Mouse (Mus musculus) naive thymus-derived CD4-positive, alpha-beta T cell, adult 2 months (primary cell): ENCODE results near the gene Nubp1.
A peak's percentile ranks its signal among the peaks of the same experiment; 100 is the strongest.

Source experiments
- DNase-seq: peaks from one replicate; pipeline ENCODE4 v3.0.0-alpha.2; 2011; ENCODE audit warnings: low read depth

Nubp1 gene

DNA sequence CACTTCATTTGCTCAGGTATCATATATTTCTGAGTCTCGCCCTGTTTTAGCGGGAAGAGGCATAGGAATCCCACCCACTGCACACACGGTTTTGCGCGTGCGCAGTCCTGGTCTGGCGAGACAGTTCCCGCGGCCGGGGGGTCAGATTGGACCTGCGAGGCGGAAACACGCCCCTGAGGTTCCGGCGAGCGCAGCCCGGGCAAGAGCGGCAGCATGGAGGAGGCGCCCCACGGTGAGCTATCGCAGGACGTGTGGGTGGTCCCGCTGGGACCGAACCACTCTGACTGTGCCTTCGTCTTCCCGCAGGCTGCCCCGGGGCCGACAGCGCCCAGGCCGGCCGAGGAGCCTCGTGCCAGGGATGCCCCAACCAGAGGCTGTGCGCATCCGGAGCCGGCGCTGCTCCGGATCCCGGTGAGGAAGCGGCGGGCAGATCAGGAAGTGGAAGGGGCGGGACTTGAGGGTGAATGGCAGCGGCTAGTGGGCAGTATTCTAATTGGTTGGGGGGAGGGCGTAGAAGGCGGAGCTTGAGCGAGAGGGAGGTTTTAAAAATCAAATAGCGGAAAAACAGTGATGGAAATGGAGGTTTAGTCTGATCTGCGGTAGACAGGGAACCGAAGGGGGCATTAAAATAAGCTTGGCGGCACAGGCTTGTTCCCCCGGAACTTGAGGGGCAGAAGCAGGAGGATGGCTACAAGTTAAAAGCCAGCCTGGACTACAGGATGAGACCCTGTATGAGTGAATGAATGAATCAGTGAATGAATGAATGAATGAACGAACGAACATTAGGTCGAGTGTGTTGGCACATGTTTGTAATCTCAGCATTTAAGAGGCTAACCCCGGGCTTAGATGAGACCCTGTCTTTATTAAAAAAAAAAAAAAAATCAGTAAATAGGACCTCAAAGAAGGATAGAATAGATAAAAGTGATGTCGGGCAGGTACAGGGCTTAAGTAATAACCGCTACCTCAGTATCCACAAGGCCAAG, at the start of gene Nubp1:
Gene Nubp1 (plus strand): TSS at position 185 of the 983 bp plus-strand sequence.
- peak; percentile 91 for DNase-seq

DNA sequence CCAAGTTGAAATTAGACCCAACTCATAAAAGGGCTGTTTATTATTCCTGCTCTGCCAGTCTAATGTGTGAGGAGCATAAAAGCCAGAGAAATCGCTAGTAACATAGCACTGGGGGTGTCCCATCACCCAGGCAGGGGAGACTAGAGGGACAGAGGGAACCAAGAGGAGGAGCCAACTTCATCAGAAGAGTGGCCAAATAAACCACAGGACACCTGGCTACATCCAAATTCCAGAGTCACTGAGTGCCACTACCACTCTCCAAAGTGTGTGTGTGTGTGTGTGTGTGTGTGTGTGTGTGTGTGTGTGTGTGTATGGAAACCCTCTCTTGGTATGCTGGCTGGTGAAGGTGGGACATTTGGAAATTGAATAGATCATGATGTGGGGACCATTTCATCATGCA, 48.7 kb upstream of the Nubp1 start:
- DNase-seq = no peak

DNA sequence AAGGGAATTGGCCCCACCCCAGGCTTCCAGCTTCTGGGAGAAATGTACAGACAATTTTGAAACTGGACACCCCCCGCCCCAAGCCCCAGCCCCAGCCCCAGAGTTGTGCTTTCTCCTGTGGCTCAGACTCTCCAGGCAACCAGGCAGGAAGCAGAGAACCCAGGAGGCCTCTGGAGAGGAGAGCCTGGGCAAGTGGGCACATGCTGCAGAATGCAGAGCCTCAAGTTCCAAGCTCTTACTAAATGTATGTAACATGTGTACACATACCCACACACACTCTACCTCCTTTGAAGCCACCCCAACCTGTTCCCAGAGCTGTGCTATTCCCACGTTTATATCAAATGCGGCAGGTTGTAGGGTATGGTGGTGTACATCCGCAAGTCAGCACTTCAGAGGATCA, 46.0 kb upstream of the Nubp1 start:
- DNase-seq = no peak

DNA sequence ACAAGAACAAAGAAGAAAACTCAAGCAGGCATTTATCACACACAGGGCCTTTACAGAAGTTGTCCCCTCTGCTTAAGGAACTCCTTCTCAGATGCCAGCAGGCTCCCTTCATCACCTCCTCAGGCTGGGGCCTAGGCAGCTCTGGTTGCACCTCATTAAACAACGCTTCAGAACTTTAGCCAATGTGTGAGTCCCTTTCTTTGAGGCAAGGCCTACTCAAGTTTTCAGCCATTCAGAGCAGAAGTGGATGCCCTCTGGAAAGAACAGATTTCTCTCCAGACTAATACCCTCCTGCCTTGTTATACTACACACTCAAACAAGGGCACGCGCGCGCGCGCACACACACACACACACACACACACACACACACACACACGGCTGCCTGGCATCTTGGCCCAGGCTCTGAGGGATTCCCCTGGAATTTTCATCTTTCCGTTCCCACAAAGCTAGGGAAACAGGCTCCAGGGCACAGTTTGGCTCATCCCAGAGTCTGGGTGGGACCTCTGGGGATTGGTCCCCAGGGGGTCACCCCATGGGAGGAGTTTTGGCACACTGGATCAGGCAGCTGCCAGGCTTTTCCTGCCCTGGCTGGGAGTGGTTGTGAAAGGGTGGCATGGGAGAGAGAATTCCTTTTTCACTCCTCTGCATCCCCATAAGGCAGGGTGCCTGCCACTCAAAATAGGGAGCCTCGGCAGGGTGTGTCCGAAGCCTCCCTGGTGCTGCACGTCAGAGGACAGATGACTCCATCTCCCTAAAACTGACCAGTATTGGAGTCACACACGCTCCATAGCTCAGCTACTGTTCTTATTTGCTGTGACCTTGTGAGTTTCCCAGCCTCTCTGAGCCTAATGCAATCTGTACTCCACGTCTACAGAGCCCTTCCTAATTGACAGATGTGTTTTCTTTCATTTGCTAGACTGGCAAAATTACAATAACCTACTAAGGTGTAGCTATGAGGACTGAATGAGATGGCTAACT, 45.2 kb upstream of the Nubp1 start:
- no peak for DNase-seq

DNA sequence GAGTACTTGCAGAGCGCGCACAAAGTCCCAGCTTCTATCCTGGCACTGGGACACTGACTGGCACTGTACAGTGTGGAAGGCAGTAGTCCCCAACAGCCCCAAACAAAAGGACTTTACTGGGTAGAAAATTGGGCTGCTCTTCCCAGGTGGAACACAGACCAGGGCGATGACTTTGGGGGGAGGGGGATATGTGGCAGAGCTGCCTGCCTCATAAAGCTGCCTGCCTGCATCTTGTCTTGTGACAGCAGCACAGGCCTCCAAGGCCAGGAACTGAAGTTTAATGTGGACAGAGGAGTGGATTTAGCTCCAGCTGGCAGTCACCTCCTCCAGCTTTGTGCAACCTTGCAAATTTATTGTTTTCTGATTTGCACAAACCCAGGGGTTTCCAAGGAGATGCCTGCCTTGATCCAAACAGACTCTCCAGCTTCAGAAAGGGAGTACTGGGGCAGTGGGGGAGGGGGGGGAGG, 42.2 kb upstream of the Nubp1 start:
- no peak for DNase-seq

DNA sequence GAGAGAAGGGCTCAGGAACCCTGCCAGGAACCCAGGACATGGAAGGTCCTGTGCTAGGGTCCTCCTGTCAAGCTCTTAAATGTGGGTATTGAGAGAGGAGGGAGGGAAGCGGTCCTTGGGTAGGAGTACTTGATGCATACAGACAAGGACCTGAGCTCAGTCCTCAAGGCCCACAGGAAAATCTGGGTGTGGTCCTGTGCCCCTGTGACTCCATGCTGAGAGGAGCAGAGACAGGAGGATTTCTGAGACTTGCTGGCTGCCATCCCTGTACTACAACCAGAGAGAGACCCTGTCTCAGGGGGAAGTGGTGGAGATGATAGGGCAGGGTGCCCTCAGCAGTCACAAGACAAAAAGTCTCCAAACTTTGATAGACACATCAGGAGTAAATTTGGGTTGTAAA, 41.8 kb upstream of the Nubp1 start:
- no peak for DNase-seq

DNA sequence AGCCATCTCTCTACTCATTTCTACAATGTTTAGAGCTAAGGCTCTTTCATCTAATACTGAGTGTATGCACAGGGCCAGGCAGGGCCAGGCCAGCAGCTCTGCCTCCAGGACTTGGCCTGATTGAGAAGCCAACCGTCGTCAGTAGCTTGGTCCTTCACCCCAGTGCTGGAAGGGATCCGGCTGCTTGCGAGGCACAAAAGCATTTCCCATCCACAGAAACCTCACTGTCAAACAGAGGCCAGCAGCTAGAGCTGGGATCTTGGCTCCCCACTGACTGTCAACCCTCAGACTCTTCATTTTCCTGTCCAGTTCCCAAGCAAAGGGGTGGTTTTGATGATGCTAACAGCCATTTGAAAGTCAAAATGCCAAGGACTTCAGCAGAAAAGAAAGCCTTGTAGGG, 39.4 kb upstream of the Nubp1 start:
- DNase-seq = no peak

DNA sequence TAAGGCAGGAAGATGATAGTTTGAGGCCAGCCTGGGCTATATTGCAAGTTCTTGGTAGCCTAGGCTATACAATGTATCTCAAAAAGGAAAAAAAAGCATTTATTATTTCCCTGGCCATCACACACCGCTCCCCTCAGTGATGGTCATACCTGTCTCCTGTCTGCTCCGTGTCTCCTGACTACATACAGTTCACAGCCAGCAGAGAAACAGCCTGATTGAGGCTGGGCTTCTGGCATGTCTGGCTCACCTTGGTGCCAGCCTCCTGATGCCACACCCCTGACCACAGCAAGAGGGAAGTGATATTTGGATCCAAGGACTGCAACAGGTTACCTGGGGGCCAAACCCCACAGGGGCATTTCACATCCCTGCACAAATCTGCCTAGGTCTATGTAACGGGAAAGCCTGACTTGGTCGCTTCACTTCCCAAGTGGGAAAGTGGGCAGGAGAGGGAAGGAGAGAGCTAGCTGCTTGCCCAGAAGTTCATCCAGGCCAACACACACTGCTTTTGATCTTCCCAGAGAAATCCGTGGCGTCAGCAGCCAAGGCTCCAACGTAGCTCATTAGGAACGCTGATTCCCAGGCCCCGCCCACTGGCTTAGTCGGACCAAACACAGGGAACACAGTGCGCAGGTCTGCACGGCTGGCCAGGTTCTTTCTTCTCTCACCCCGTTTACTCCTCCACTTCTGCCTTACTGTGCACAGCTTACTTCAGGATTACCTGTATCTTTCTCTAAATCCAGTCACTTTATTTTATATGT, 37.3 kb upstream of the Nubp1 start:
- DNase-seq = no peak

DNA sequence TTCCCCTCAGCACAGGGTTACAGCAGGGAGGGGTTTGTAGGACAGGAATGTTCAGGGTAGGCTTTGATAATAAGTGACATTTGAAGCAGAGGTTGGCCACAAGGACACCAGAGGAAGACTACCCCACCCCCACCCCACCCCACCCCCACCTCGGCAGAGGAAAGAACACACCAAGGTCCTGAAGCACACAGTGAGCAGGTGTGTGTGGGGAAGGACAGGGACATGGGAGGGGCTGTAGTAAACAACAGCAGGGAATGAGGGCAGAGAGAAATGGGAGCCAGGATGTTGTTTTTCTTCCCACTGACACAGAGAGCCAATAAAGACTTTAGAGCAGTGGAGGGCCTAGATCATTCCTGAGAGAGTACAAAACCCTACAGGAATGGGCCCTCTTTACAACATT, 34.5 kb upstream of the Nubp1 start:
- DNase-seq = no peak

DNA sequence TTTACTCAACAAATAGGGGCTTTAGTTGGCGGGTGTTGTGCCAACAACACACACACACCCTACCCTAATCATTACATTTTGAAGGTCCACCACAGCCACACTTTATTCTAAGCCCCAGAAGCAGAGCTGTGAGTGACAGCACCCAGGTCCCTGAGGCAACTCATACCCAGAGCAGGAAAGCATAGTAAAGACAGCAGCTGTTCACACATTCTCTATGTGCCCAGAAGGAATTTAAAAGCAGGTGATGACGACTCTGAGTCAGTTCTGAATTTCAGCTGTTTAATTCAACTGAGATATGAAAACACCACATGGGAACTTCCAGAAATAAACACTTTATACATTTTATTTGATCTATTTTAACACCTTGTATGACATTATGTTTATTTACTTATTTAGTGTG, 32.2 kb upstream of the Nubp1 start:
- no peak for DNase-seq

DNA sequence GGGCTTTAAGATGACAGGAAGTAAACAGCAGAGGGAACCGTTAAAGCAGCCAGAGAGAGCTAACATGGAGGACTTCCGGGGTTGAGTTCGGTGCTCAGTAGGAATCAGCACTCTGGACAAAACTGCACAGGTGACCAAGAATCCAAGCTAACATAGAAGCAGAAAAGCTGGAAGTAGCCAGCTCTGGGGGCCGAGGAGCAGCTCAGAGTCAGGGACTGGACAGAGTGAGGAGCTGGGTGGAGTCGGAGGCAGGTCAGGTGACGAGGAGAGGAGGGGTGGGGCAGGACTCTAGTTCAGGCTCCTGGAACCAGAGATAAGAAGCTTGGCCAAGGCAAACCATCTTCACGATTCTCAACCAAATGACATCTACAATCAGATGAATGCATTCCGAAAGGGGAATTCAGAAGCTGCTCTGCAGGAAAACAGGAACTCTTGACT, 27.7 kb upstream of the Nubp1 start:
- peak; percentile 48 for DNase-seq

DNA sequence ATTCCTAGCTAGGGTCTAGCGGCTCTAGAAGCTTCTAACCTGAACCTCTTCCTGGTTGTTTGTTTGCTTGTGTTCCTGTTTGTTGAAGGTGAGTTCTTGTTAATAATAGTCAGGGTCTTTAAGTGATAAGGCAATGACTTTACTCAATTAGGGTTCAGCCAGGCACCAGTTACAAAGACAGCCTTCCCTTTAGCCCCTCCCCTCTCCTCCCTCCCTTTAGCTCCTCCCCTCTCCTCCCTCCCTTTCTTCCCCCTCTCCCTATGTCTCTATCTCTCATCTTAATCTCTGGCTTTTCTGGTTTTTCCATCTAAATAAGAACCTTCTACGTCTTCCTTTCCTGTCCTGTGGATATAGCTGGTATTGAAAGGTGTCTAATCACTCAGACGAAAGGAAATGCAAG, 27.2 kb upstream of the Nubp1 start:
- DNase-seq = no peak

DNA sequence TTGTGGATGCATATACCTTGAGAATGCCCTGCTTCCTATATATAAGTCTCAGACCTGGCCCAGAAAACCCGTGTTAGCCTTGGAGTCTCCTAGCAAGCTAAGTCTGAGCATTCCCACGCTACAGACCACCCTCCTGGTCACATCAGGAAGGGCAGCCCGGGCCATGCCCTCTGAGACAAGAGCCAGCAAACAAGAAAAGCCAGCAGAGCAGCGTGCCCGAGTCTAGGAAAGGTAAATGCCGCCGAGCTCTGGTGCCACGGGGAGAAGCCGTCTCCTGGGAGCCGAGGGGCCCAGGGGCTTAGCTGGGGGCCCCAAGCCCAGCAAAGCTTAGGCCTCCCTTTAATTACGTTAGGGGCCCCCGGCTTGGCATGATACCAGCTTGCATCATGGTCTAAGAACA, 26.5 kb upstream of the Nubp1 start:
- no peak for DNase-seq

DNA sequence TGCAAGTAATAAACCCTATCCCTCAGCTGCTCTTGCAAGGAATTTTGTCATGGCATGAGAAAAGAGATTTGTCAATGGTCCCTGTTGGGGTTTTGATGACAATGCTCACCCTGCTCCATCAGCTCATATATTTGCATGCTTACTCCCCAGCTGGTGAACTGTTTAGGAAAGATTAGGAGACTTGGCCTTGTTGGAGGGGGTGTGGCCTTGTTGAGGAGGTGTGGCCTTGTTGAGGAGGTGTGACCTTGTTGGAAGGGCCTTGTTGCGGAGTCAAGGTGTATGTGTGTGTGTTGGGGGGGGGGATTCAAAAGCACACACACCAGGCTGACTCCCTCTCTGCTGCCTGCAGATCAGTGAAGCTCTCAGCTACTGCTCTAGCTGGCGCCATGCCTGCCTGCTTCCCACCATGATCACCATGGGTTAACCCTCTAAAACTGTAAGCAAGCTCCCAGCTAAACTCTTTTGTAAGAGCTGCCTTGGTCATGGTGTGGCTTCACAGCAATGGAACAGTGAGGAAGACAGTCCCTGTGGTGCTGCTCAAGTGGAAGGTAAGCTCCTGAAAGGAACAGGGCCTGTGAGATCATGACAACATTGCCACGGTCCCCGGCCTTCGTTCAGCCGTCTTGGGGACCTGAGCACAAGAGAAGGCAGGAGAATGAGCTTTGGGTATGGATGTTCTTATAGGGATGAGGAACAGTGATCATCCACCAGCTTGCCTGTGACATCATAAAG, 22.9 kb upstream of the Nubp1 start:
- no peak for DNase-seq

DNA sequence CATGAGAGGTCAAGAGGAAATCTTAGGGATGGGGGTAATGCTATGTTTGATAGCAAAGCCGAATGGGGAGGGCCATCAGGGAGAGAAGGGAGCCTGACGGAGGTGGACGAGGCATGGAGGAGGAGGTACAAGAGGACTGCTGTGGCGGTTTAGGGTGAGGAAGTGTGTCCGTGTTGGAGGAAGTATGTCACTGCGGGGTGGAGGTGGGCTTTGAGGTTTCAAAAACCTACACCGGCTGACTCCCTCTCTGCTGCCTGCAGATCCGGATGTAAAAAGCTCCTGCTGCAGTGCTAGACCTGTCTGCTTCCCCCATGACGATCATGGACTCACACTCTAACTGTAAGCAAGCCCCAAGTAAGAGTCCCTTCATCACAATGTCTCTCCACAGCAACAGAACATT, 19.2 kb upstream of the Nubp1 start:
- no peak for DNase-seq

DNA sequence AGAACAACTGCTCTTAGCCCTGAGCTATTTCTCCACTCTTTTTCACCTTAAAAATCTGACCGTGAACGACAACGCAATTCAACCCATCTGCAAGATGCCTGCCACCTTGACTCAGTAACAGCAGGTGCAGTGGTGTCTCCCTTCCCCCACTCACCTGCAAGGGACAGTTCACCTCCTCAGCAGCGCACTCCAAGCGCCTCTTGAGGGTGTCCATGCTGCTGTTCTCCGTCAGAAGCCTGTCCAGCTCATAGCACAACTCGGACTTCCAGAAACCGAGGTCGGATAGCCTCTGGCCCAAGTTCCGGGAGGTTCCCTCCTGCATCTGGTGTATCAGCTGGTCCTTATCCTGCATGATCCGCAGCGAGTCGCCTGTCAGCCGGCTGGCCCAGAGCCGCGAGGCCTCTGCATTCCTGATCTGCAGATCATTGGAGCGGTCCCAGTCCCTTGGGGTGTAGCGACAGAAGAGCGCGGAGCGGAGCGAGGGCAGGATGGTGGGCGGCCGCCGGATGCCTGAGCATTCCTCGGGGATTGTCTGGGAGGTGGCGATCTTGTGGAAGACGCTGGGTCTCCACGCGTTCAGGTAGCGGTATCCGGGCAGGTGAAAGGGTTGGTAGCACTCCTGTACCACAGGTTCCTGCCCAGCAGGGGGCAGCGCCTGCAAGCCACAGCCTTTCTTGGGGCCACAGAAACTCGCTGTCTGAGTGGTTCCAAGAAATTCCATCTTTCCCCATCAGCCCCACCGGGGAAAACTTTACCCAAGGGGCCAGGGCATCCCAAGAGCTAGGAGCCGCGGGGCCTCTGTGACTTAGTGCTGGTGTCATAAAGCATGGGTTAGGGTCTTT, 16.8 kb upstream of the Nubp1 start, which contains the start of gene Tekt5:
Gene Tekt5 (minus strand): TSS at position 792 of the 842 bp plus-strand sequence.
- peak; percentile 46 for DNase-seq

DNA sequence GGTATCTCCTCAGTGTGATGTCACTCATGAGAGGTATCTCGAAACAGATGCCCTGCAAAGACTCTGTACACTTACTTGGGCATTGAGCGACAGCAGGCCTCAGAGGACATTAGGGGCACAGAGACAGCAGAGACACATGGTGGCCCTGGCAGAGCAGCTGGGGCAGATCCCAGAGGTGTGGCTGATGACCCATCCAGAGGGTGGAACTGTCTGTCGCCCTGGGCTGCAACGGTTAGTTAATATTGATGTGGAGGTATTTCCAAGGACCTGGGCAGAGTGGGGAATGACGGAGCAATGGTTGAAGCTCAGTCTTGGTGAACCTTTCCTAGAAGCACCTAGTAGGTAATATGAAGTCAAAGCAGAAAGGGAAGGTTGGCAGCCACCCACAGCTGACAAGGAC, 13.0 kb upstream of the Nubp1 start:
- DNase-seq = no peak

DNA sequence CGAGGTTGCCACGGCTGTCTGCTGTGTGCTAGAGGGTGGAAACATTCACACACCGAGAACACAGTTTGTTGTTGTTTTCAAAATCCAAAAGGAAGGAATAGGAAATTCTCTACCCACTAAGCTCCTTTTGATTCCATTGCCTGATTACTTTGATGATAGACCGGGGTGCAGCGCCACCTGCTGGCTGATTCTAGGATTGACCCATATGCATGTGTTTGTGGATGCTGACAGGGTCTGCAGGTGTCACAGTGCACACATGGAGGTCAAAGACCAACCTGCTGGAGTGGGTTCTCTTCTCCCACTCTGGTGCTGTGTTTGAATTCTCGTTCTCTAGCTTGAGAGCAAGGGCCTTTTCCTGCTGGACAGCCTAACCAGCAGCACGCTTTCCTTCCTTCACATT, 12.6 kb upstream of the Nubp1 start:
- DNase-seq = peak; percentile 87

DNA sequence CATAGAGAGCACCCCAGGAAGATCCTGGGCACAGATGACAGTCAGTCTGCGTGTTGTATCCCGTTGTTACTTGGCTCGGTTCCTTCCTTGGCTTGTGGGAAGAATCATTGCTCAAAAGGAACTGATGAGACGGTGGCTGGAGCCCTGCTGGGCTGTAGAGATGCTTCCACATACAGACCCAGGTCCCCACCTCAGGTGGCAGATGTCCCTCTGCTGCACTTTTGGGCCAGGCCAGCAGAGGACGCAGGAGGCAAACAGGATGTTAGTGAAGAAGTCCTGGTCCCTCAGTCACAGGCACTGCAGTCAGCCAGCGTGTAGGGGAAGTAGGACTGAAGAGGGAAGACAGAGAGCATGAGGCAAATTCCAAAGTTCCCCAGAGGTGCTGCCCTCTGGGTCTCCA, 4.2 kb downstream of the Nubp1 start:
- no peak for DNase-seq

DNA sequence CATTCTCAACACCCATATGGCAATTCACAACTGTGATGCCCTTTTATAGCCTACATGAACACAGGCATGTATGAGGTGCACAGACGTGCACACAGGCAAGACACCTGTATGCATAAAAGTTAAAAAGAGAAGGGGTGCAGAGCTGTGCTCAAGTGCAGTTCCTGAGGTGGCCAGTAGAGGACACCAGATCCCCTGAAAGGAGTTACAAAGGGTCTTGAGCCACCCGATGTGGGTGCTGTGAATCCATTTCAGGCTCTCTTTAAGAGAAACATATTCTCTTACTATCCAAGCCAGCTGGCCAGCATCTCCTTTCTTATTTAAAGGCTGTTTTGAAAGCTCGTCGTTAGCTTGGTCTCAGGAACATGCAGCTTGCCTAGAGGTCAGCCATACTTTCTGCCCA, 5.1 kb downstream of the Nubp1 start:
- peak; percentile 44 for DNase-seq
